Mouse (Mus musculus) olfactory bulb, adult 2 months (tissue): ENCODE measurements at regions not wholly inside any gene's neighbourhood (a gene's known extent, or its start where the extent isn't known, plus 50 kb on each side); places are given as distances from the start of the nearest gene placed in this dataset.

Source experiments
- H3K27ac ChIP-seq: fragments of 200-500 bp; 2 replicates; pipeline ENCODE4 v1.5.1; 2012; ENCODE audit warnings: low read depth, low read length; ENCODE audit not compliant: insufficient read depth
- H3K4me1 ChIP-seq: fragments of 200-500 bp; 2 replicates; pipeline ENCODE4 v1.6.1; 2012; ENCODE audit warnings: low read length; ENCODE audit not compliant: control insufficient read depth, insufficient read depth
- H3K4me3 ChIP-seq: fragments of 200-500 bp; 2 replicates; pipeline ENCODE4 v1.5.1; 2012; ENCODE audit warnings: mild to moderate bottlenecking, low read depth, low read length, moderate library complexity; ENCODE audit not compliant: insufficient read depth
- CTCF ChIP-seq: fragments of 200-500 bp; IDR thresholded peaks from 2 replicates; pipeline ENCODE4 v1.5.1; 2012; ENCODE audit warnings: low read depth, mild to moderate bottlenecking, low read length, moderate library complexity; ENCODE audit not compliant: insufficient read depth
- POLR2A ChIP-seq: fragments of 200-500 bp; IDR thresholded peaks from 2 replicates; pipeline ENCODE4 v1.6.1; 2012; ENCODE audit warnings: mild to moderate bottlenecking, low read depth, low read length, moderate library complexity; ENCODE audit not compliant: insufficient read depth
- WGBS: fragments of 180-500 bp; shearing (Covaris S2); methylation state at CpG from one replicate; pipeline ENCODE4 v1.1.7; 2018; 5-methylcytosine and 5-hydroxymethylcytosine counted together

- WGBS = 96% methylated on average over 4 of the region's 4 CpGs
These were observed 360.1 kb downstream of the Ptprc start for GRCm38 (mm10) chr1:137815401-137815888.

GRCm38 (mm10) chr1:137814556-137814955 lies 361.0 kb downstream of the Ptprc start:
- H3K27ac ChIP-seq = no peak overlapping the region
- H3K4me1 ChIP-seq = no peaks in the 10 kb centered on the region
- H3K4me3 ChIP-seq = no peak overlapping the region
- WGBS = 98% methylated on average over 2 of the region's 2 CpGs
- TF ChIP-seq POLR2A (no peak), CTCF (no peak)

More at GRCm38 (mm10) chr1:137815401-137815888, 360.1 kb downstream of the Ptprc start:
- Histone ChIP-seq H3K4me3 (no peak overlapping the region), H3K27ac (no peak overlapping the region), H3K4me1 (no peaks in the 10 kb centered on the region)
- TF ChIP-seq CTCF (no peak), POLR2A (no peak)

- Histone ChIP-seq H3K4me3 (no peak overlapping the region), H3K4me1 (no peaks in the 10 kb centered on the region), H3K27ac (no peak overlapping the region)
- TF ChIP-seq POLR2A = no peak
- TF ChIP-seq CTCF = no peak
- 71% methylated on average over 1 of the region's 1 CpGs for WGBS
These were observed 361.8 kb downstream of the Ptprc start for GRCm38 (mm10) chr1:137813716-137814115.

GRCm38 (mm10) chr1:137811981-137812380 lies 363.5 kb downstream of the Ptprc start:
- Histone ChIP-seq H3K4me1 (no peaks in the 10 kb centered on the region), H3K27ac (no peak overlapping the region), H3K4me3 (no peak overlapping the region)
- TF ChIP-seq POLR2A (no peak), CTCF (no peak)
- 94% methylated on average over 4 of the region's 4 CpGs for WGBS

GRCm38 (mm10) chr1:137806742-137807141 lies 368.8 kb downstream of the Ptprc start:
- TF ChIP-seq CTCF = no peak
- no peak for TF ChIP-seq POLR2A
- H3K4me3 ChIP-seq = no peak overlapping the region
- H3K4me1 ChIP-seq = no peaks in the 10 kb centered on the region
- WGBS = 79% methylated on average over 8 of the region's 8 CpGs
- no peak overlapping the region for H3K27ac ChIP-seq

GRCm38 (mm10) chr1:137806252-137806651 lies 369.3 kb downstream of the Ptprc start:
- Histone ChIP-seq H3K4me1 (no peaks in the 10 kb centered on the region), H3K27ac (no peak overlapping the region; the same call in 1 of the 2 replicates), H3K4me3 (no peak overlapping the region)
- WGBS = 92% methylated on average over 8 of the region's 8 CpGs
- TF ChIP-seq CTCF (no peak), POLR2A (no peak)

- WGBS = 89% methylated on average over 4 of the region's 4 CpGs
- Histone ChIP-seq H3K27ac (no peak overlapping the region), H3K4me3 (no peak overlapping the region), H3K4me1 (no peaks in the 10 kb centered on the region)
- TF ChIP-seq CTCF = no peak
- TF ChIP-seq POLR2A = no peak
These were observed 373.4 kb downstream of the Ptprc start for GRCm38 (mm10) chr1:137802119-137802518.

- WGBS = 79% methylated on average over 2 of the region's 2 CpGs
- TF ChIP-seq POLR2A = no peak
- TF ChIP-seq CTCF = no peak
These were observed 374.8 kb downstream of the Ptprc start for GRCm38 (mm10) chr1:137800752-137801151.

GRCm38 (mm10) chr1:137788789-137789188 lies 386.7 kb downstream of the Ptprc start:
- no peak for TF ChIP-seq POLR2A
- TF ChIP-seq CTCF = no peak
- Histone ChIP-seq H3K27ac (no peak overlapping the region), H3K4me3 (no peak overlapping the region), H3K4me1 (no peaks in the 10 kb centered on the region)
- WGBS = 53% methylated on average over 3 of the region's 3 CpGs

More at GRCm38 (mm10) chr1:137800752-137801151, 374.8 kb downstream of the Ptprc start:
- Histone ChIP-seq H3K4me3 (no peak overlapping the region), H3K4me1 (no peaks in the 10 kb centered on the region), H3K27ac (no peak overlapping the region)

GRCm38 (mm10) chr1:137786653-137787052 lies 388.9 kb downstream of the Ptprc start:
- no peak overlapping the region for H3K27ac ChIP-seq
- TF ChIP-seq POLR2A (no peak), CTCF (no peak)
- H3K4me1 ChIP-seq = no peaks in the 10 kb centered on the region
- H3K4me3 ChIP-seq = no peak overlapping the region
